Mouse (Mus musculus) lung, embryonic 14.5 days (tissue): ENCODE measurements around the gene Rpl3l. TPM values are rescaled to one million over a fixed set of nuclear protein-coding genes. Genes with fewer than 3 reads are reported as not detected.
A peak's percentile ranks its signal among the peaks of the same experiment; 100 is the strongest.

Source experiments
- ATAC-seq: fragments of 200-750 bp; cut with Nextera tagmentation; 2 replicates; pipeline ENCODE4 v1.8.0; 2017; ENCODE audit warnings: mild to moderate bottlenecking, moderate TSS enrichment, moderate library complexity; ENCODE audit not compliant: insufficient read depth
- DNase-seq: peaks from one replicate; pipeline ENCODE4 v3.0.0-alpha.2; 2015
- H3K27ac ChIP-seq: fragments of 300-500 bp; sonication (generic); 2 replicates; pipeline ENCODE4 v1.5.1; 2014; ENCODE audit warnings: low read depth, mild to moderate bottlenecking, moderate library complexity
- H3K27me3 ChIP-seq: fragments of 300-500 bp; sonication (generic); 2 replicates; pipeline ENCODE4 v1.6.1; 2014; ENCODE audit warnings: low read length, control low read depth; ENCODE audit not compliant: insufficient read depth
- H3K36me3 ChIP-seq: fragments of 300-500 bp; sonication (generic); 2 replicates; pipeline ENCODE4 v1.6.1; 2014; ENCODE audit warnings: control low read depth; ENCODE audit not compliant: insufficient read depth
- H3K4me1 ChIP-seq: fragments of 300-500 bp; sonication (generic); 2 replicates; pipeline ENCODE4 v1.6.1; 2014; ENCODE audit warnings: antibody characterized with exemption, control low read depth; ENCODE audit not compliant: insufficient read depth
- H3K4me2 ChIP-seq: fragments of 300-500 bp; sonication (generic); 2 replicates; pipeline ENCODE4 v1.6.1; 2014; ENCODE audit warnings: mild to moderate bottlenecking
- H3K4me3 ChIP-seq: fragments of 300-500 bp; sonication (generic); 2 replicates; pipeline ENCODE4 v1.5.1; 2014; ENCODE audit warnings: low read depth, low read length
- H3K9ac ChIP-seq: fragments of 300-500 bp; sonication (generic); 2 replicates; pipeline ENCODE4 v1.6.1; 2014
- H3K9me3 ChIP-seq: fragments of 300-500 bp; sonication (generic); 2 replicates; pipeline ENCODE4 v1.6.1; 2016; ENCODE audit warnings: low read depth, low read length, control low read depth
- CTCF ChIP-seq: IDR thresholded peaks from 2 replicates; pipeline ENCODE4 v1.5.1; 2016; ENCODE audit warnings: antibody characterized with exemption, low read depth
- WGBS: fragments of 180-500 bp; shearing (Covaris S2); extraction: QIAGEN DNeasy Blood & Tissue Kit; methylation state at CpG from one replicate; pipeline ENCODE4 v1.1.7; 2014; 5-methylcytosine and 5-hydroxymethylcytosine counted together
- polyA plus RNA-seq: library from polyadenylated mRNA; unstranded; fragments of >200 nt; fragmentation: Nextera tagmentation; extraction: Ambion mirVana; gene quantifications from 2 replicates; pipeline ENCODE4 v1.2.1, GENCODE M21; 2014

Rpl3l gene
- polyA plus RNA-seq, 1 experiment from 2014 or later: not detected

GRCm38 (mm10) chr17:24706982-24707800 lies 20.4 kb upstream of the Rpl3l start, which contains the start of gene Tbl3:
TSS of gene Tbl3 (minus strand) at chr17:24707660.
- Histone ChIP-seq H3K27me3 (no peaks in the 10 kb centered on the region), H3K4me1 (no peaks in the 10 kb centered on the region), H3K36me3 (peaks cover 29% of the 10 kb centered on the region), H3K27ac (peak within 1 kb of the TSS; percentile 79), H3K9me3 (no peaks in the 10 kb centered on the region), H3K4me2 (peak within 1 kb of the TSS; percentile 63), H3K9ac (peak within 1 kb of the TSS; percentile 74), H3K4me3 (peak within 1 kb of the TSS; percentile 81)
- ATAC-seq: peak; percentile 90
- TF ChIP-seq CTCF: no peak
- peak; percentile 98 for DNase-seq
- 3% methylated on average over 32 of the region's 32 CpGs for WGBS

GRCm38 (mm10) chr17:24707801-24708425 lies 19.7 kb upstream of the Rpl3l start:
- Histone ChIP-seq H3K36me3 (peaks cover 21% of the 10 kb centered on the region), H3K9me3 (no peaks in the 10 kb centered on the region), H3K4me3 (peak overlapping the region; percentile 81), H3K27ac (peak overlapping the region; percentile 79), H3K27me3 (no peaks in the 10 kb centered on the region), H3K9ac (peak overlapping the region; percentile 74), H3K4me1 (no peaks in the 10 kb centered on the region), H3K4me2 (peak overlapping the region; percentile 63)
- TF ChIP-seq CTCF: no peak
- ATAC-seq: peak; percentile 53; the same call in 1 of the 2 replicates
- DNase-seq: no peak
- 4% methylated on average over 24 of the region's 24 CpGs for WGBS

- H3K4me2 ChIP-seq: no peak overlapping the region
These were observed 19.0 kb upstream of the Rpl3l start for GRCm38 (mm10) chr17:24708646-24709045.

GRCm38 (mm10) chr17:24715556-24715955 lies 12.1 kb upstream of the Rpl3l start:
- no peak overlapping the region for H3K27ac ChIP-seq
- peaks cover 26% of the 10 kb centered on the region; the same call in 1 of the 2 replicates for H3K36me3 ChIP-seq
- H3K9me3 ChIP-seq: no peaks in the 10 kb centered on the region
- DNase-seq: no peak
- H3K4me3 ChIP-seq: no peak overlapping the region
- 0 out of 2 replicates have a peak, but pooled peaks cover 4% of the 10 kb centered on the region for H3K4me1 ChIP-seq
- H3K4me2 ChIP-seq: no peak overlapping the region
- H3K27me3 ChIP-seq: no peaks in the 10 kb centered on the region
- H3K9ac ChIP-seq: no peak overlapping the region
- ATAC-seq: no peak
- no peak for TF ChIP-seq CTCF
- 84% methylated on average over 6 of the region's 6 CpGs for WGBS

More at GRCm38 (mm10) chr17:24708646-24709045, 19.0 kb upstream of the Rpl3l start:
- H3K27me3 ChIP-seq: no peaks in the 10 kb centered on the region
- no peaks in the 10 kb centered on the region for H3K4me1 ChIP-seq
- H3K36me3 ChIP-seq: peaks cover 18% of the 10 kb centered on the region
- WGBS: 29% methylated on average over 2 of the region's 2 CpGs
- H3K4me3 ChIP-seq: no peak overlapping the region
- peak; percentile 58 for TF ChIP-seq CTCF
- DNase-seq (peak; percentile 73), ATAC-seq (no peak)
- H3K27ac ChIP-seq: no peak overlapping the region
- no peak overlapping the region for H3K9ac ChIP-seq
- no peaks in the 10 kb centered on the region for H3K9me3 ChIP-seq

- Histone ChIP-seq H3K4me2 (no peak overlapping the region), H3K9ac (no peak overlapping the region), H3K4me3 (no peak overlapping the region), H3K27ac (no peak overlapping the region), H3K36me3 (peaks cover 32% of the 10 kb centered on the region), H3K4me1 (0 out of 2 replicates have a peak, but pooled peaks cover 5% of the 10 kb centered on the region), H3K27me3 (no peaks in the 10 kb centered on the region), H3K9me3 (no peaks in the 10 kb centered on the region)
- DNase-seq (no peak), ATAC-seq (no peak)
- 96% methylated on average over 15 of the region's 15 CpGs for WGBS
- no peak for TF ChIP-seq CTCF
These were observed 11.4 kb upstream of the Rpl3l start for GRCm38 (mm10) chr17:24716166-24716682.

- Histone ChIP-seq H3K4me1 (0 out of 2 replicates have a peak, but pooled peaks cover 7% of the 10 kb centered on the region), H3K36me3 (peaks cover 47% of the 10 kb centered on the region), H3K9me3 (no peaks in the 10 kb centered on the region), H3K27ac (no peak within 1 kb of the TSS), H3K4me2 (peak within 1 kb of the TSS; percentile 66), H3K27me3 (no peaks in the 10 kb centered on the region), H3K4me3 (peak within 1 kb of the TSS; percentile 90), H3K9ac (peak within 1 kb of the TSS; percentile 95)
- DNase-seq: no peak
- no peak for TF ChIP-seq CTCF
- 80% methylated on average over 4 of the region's 4 CpGs for WGBS
- no peak for ATAC-seq
These were observed 9.7 kb upstream of the Rpl3l start, which contains the start of the genes Rnf151 and Rps2 for GRCm38 (mm10) chr17:24717943-24718342. TSS of gene Rnf151 (minus strand) at chr17:24718063. TSS of gene Rps2 (plus strand) at chr17:24718116.
